Mouse (Mus musculus) myocyte (in vitro differentiated cells): ENCODE results near the gene Esrrg.

Experiments used
- CEBPB ChIP-seq: IDR thresholded peaks from 2 replicates; pipeline ENCODE4 v1.6.1; 2011; ENCODE audit warnings: mild to moderate bottlenecking, moderate library complexity; ENCODE audit not compliant: poor library complexity, insufficient read depth, severe bottlenecking
- E2F4 ChIP-seq: IDR thresholded peaks from one replicate; pipeline ENCODE4 v1.6.1; 2011; ENCODE audit warnings: mild to moderate bottlenecking, control low read depth, moderate library complexity; ENCODE audit not compliant: insufficient read depth
- MAX ChIP-seq: IDR thresholded peaks from one replicate; pipeline ENCODE4 v1.6.1; 2011; ENCODE audit warnings: low read depth, mild to moderate bottlenecking, control low read depth
- MYOD1 ChIP-seq, 3 experiments: IDR thresholded peaks; one replicate each; pipeline ENCODE4 v1.6.1; 2011; ENCODE audit warnings: control low read depth in 2 of 3, low read depth in 2 of 3, mild to moderate bottlenecking in 2 of 3, moderate library complexity in 1 of 3; ENCODE audit not compliant: insufficient read length in 2 of 3, control insufficient read depth in 1 of 3
- MYOG ChIP-seq, 3 experiments: IDR thresholded peaks; one replicate each; pipeline ENCODE4 v1.6.1; 2011; ENCODE audit warnings: control low read depth in 2 of 3, low read depth in 2 of 3, mild to moderate bottlenecking in 2 of 3; ENCODE audit not compliant: insufficient read length in 2 of 3, control insufficient read depth in 1 of 3, insufficient read depth in 1 of 3
- POLR2A ChIP-seq: IDR thresholded peaks from one replicate; pipeline ENCODE4 v1.6.1; 2011; ENCODE audit warnings: low read depth, mild to moderate bottlenecking, control low read depth, moderate library complexity; ENCODE audit not compliant: insufficient read length
- POLR2AphosphoS2 ChIP-seq: IDR thresholded peaks from one replicate; pipeline ENCODE4 v1.6.1; 2011; ENCODE audit warnings: low read depth, control low read depth; ENCODE audit not compliant: insufficient read length
- TCF12 ChIP-seq: IDR thresholded peaks from one replicate; pipeline ENCODE4 v1.6.1; 2011; ENCODE audit warnings: mild to moderate bottlenecking, control low read depth; ENCODE audit not compliant: poor library complexity, insufficient read depth, severe bottlenecking
- TCF3 ChIP-seq: IDR thresholded peaks from one replicate; pipeline ENCODE4 v1.6.1; 2011; ENCODE audit warnings: low read depth, control low read depth; ENCODE audit not compliant: insufficient read length
- USF1 ChIP-seq: IDR thresholded peaks from one replicate; pipeline ENCODE4 v1.6.1; 2011; ENCODE audit warnings: low read depth, mild to moderate bottlenecking, control low read depth, moderate library complexity

GRCm38 (mm10) chr1:187795551-187795950, 187.0 kb downstream of the Esrrg start:
- no peak for TF ChIP-seq TCF3
- no peak for TF ChIP-seq USF1
- no peak for TF ChIP-seq MYOG (IDR thresholded peaks at IDR 0.05; ENCODE audit: control insufficient read depth in 1 of 3, insufficient read depth in 1 of 3, insufficient read length in 2 of 3, low read depth in 2 of 3)
- no peak for TF ChIP-seq POLR2A
- TF ChIP-seq MAX = no peak
- TF ChIP-seq MYOD1 (IDR thresholded peaks at IDR 0.05; ENCODE audit: control insufficient read depth in 1 of 3, insufficient read length in 2 of 3, low read depth in 2 of 3) = no peak
- TF ChIP-seq TCF12 = no peak
- TF ChIP-seq POLR2AphosphoS2 = no peak
- TF ChIP-seq E2F4 = no peak
- no peak for TF ChIP-seq CEBPB
